Mouse (Mus musculus): ENCODE results near the gene Elp5. TPM values are rescaled to one million over a fixed set of nuclear protein-coding genes. Genes with fewer than 3 reads are reported as not detected.

Gene Elp5
- polyA plus RNA-seq, 1 experiment from 2014 or later = 144 TPM

DNA sequence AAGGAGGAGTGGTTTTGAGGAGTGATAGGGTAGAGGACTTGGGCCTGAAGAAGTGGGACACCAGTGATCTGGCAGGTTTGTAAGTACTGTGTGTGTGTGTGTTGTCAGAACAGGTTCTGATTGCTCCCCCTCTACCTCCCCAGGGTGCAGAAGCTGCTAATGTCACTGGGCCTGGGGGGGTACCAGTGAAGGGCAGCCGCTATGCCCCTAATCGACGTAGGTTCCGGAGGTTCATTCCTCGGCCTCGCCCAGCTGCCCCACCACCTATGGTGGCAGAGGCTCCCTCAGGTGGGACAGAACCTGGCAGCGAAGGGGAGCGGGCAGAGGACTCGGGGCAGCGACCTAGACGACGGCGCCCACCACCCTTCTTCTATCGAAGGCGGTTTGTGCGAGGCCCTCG is 42.6 kb downstream of the Elp5 start:
- no peak for DNase-seq (ENCODE audit: low spot score)
- H3K4me3 ChIP-seq (ENCODE audit: low read depth, low read length) = no peak overlapping the region
- peaks cover 28% of the 10 kb centered on the region for H3K27me3 ChIP-seq (ENCODE audit: control insufficient read depth, insufficient read depth, low read length)
- no peak overlapping the region for H3K27ac ChIP-seq (ENCODE audit: low read depth, low read length)
- H3K4me1 ChIP-seq (replicated peaks; ENCODE audit: control insufficient read depth, insufficient read depth, low read length) = peaks cover 10% of the 10 kb centered on the region
- no peak for ATAC-seq (replicated peaks; ENCODE audit: low FRiP score)
- WGBS = 91% methylated on average over 17 of the region's 17 CpGs
- H3K36me3 ChIP-seq (ENCODE audit: control insufficient read depth, insufficient read depth, low read length) = no peaks in the 10 kb centered on the region
- H3K9me3 ChIP-seq (ENCODE audit: control insufficient read depth, low read length) = no peaks in the 10 kb centered on the region
- no peak overlapping the region for H3K4me2 ChIP-seq (ENCODE audit: low read depth, low read length, severe bottlenecking)
- no peak overlapping the region for H3K9ac ChIP-seq (ENCODE audit: low read length)

DNA sequence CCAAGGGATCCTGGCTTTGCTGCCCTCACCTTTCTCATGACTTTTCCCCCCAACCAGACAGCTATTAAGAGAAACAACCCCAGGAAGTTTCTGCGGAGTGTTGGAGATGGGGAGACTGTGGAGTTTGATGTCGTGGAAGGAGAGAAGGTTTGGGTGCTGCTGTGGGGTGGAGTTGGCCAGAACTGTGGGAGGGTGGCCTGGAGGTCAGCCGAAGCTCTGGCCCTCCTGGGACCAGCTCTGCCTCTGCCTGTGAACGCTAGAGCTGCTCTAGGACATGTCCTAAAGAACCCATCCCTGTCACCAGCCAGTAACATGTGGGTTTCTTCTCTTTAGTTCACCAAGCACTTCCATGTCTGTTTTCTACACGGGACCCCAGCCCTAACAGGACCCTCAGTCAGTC is 43.1 kb downstream of the Elp5 start:
- Histone ChIP-seq H3K9ac (ENCODE audit: low read length) (no peak overlapping the region), H3K4me1 (replicated peaks; ENCODE audit: control insufficient read depth, insufficient read depth, low read length) (peaks cover 12% of the 10 kb centered on the region), H3K27me3 (ENCODE audit: control insufficient read depth, insufficient read depth, low read length) (peaks cover 30% of the 10 kb centered on the region), H3K36me3 (ENCODE audit: control insufficient read depth, insufficient read depth, low read length) (no peaks in the 10 kb centered on the region), H3K27ac (ENCODE audit: low read depth, low read length) (no peak overlapping the region), H3K4me2 (ENCODE audit: low read depth, low read length, severe bottlenecking) (no peak overlapping the region), H3K9me3 (ENCODE audit: control insufficient read depth, low read length) (no peaks in the 10 kb centered on the region), H3K4me3 (ENCODE audit: low read depth, low read length) (no peak overlapping the region)
- 60% methylated on average over 5 of the region's 5 CpGs for WGBS
- no peak for ATAC-seq (replicated peaks; ENCODE audit: low FRiP score)
- DNase-seq (ENCODE audit: low spot score) = no peak

DNA sequence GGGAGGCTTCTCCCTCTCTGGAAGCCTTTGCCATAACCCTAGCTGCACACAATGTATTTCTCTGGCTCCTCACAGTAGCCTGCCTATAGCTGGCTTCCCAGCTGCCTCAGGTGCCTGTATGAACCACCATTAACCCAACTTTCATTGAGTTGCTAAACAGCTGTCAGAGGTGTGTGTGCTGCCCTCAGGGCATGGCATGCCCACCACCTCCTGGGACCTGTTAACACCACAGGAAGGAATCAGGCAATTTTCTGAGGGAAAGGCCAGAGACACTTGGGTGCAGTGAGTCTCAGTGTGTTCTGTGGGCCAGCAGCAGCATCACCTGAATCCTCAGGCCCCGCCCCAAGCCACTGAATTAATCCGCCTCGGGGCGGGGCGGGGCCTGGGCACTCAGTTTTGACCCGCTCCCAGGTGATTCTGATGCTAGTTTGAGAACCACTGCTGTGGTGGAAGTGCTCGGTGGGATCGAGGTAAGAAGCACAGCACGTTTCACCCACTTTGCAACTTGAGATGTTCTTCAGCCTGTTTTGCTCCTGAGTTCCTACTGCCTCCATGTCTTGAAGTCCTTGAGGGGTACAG is 43.8 kb downstream of the Elp5 start:
- H3K27ac ChIP-seq (ENCODE audit: low read depth, low read length) = no peak overlapping the region
- H3K9me3 ChIP-seq (ENCODE audit: control insufficient read depth, low read length) = no peaks in the 10 kb centered on the region
- peaks cover 12% of the 10 kb centered on the region for H3K4me1 ChIP-seq (replicated peaks; ENCODE audit: control insufficient read depth, insufficient read depth, low read length)
- no peaks in the 10 kb centered on the region for H3K36me3 ChIP-seq (ENCODE audit: control insufficient read depth, insufficient read depth, low read length)
- WGBS = 25% methylated on average over 9 of the region's 9 CpGs
- DNase-seq (ENCODE audit: low spot score) (no peak), ATAC-seq (replicated peaks; ENCODE audit: low FRiP score) (no peak)
- H3K27me3 ChIP-seq (ENCODE audit: control insufficient read depth, insufficient read depth, low read length) = peaks cover 30% of the 10 kb centered on the region
- no peak overlapping the region for H3K4me3 ChIP-seq (ENCODE audit: low read depth, low read length)
- H3K4me2 ChIP-seq (ENCODE audit: low read depth, low read length, severe bottlenecking) = no peak overlapping the region
- H3K9ac ChIP-seq (ENCODE audit: low read length) = no peak overlapping the region

DNA sequence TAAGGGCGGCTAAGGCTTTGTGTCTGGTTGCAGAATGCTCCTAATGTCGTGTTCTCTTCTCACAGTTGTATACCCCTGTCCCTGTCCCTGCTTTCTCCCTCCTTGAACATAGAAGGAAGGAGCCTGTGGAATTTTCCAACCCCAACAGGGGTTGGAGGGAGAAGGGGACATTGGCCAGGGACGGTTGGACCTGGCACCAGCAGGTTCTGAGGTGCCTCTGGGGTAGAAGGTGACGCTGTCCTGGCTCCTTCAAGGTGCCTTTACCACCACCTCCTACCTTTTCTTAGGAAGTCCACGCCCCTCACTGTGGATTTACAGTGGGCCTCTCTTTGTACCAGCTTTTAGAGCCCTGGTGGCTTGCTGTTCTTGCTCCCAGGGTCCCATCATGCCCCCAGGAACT is 44.5 kb downstream of the Elp5 start:
- peaks cover 12% of the 10 kb centered on the region for H3K4me1 ChIP-seq (replicated peaks; ENCODE audit: control insufficient read depth, insufficient read depth, low read length)
- DNase-seq (ENCODE audit: low spot score) (no peak), ATAC-seq (replicated peaks; ENCODE audit: low FRiP score) (no peak)
- H3K9me3 ChIP-seq (ENCODE audit: control insufficient read depth, low read length) = no peaks in the 10 kb centered on the region
- peaks cover 30% of the 10 kb centered on the region for H3K27me3 ChIP-seq (ENCODE audit: control insufficient read depth, insufficient read depth, low read length)
- H3K27ac ChIP-seq (ENCODE audit: low read depth, low read length) = no peak overlapping the region
- H3K4me3 ChIP-seq (ENCODE audit: low read depth, low read length) = no peak overlapping the region
- WGBS = 72% methylated on average over 5 of the region's 5 CpGs
- H3K9ac ChIP-seq (ENCODE audit: low read length) = no peak overlapping the region
- no peaks in the 10 kb centered on the region for H3K36me3 ChIP-seq (ENCODE audit: control insufficient read depth, insufficient read depth, low read length)
- no peak overlapping the region for H3K4me2 ChIP-seq (ENCODE audit: low read depth, low read length, severe bottlenecking)

DNA sequence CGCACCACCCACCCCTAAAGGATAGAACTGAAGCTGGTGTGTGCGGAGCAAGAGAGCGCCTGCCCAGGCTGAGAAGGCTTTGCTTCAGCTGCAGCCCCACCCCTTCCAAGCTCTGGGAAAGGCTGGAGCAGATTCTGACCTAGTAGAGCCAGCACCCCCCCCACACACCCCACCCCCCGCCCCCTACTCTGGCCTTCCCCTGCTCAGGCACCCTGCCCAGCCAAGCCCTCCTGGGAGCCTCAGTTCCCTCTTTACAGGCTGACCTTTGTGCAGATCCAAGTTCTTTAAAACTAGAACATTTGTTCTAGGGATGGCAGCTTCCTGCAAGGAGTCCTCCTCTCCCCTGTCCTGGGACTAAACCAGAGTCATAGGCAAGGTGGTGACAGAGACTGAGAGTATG is 44.9 kb downstream of the Elp5 start:
- peaks cover 12% of the 10 kb centered on the region for H3K4me1 ChIP-seq (replicated peaks; ENCODE audit: control insufficient read depth, insufficient read depth, low read length)
- 52% methylated on average over 4 of the region's 4 CpGs for WGBS
- peaks cover 30% of the 10 kb centered on the region for H3K27me3 ChIP-seq (ENCODE audit: control insufficient read depth, insufficient read depth, low read length)
- H3K36me3 ChIP-seq (ENCODE audit: control insufficient read depth, insufficient read depth, low read length) = no peaks in the 10 kb centered on the region
- ATAC-seq (replicated peaks; ENCODE audit: low FRiP score) = no peak
- no peaks in the 10 kb centered on the region for H3K9me3 ChIP-seq (ENCODE audit: control insufficient read depth, low read length)
- no peak for DNase-seq (ENCODE audit: low spot score)
- no peak overlapping the region for H3K4me3 ChIP-seq (ENCODE audit: low read depth, low read length)
- no peak overlapping the region for H3K4me2 ChIP-seq (ENCODE audit: low read depth, low read length, severe bottlenecking)
- H3K9ac ChIP-seq (ENCODE audit: low read length) = no peak overlapping the region
- no peak overlapping the region for H3K27ac ChIP-seq (ENCODE audit: low read depth, low read length)

DNA sequence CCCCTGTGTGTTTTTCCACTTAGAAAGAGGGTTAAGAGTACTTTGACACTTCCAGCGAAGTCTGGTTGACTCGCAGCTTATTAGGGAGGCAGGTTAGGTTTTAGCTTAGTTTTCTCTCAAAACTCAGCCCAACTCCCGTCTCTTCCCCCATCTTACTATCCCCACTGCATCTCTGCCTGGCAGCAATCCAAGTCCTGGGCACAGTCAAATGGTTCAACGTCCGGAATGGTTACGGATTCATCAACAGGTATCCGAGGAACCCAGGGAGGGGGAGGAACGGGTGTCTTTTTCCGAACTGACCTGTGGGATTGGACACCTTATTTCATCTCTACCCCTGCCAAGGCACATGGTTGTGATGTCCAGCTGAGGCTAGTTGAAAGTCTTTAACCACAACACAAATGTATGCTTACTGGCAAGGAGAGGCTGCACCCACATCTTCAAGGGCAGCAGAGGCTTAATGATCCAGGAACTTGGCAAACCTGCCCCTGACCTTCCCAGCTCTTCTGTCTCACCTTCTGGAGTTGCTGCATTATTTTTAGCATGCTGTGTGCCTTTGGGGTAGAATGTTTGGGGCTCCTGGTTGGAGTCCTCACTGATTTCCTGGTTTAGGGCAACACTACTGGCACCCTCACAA is 45.5 kb downstream of the Elp5 start:
- peak overlapping the region; percentile 99 for H3K4me2 ChIP-seq (ENCODE audit: low read depth, low read length, severe bottlenecking)
- peaks cover 30% of the 10 kb centered on the region for H3K27me3 ChIP-seq (ENCODE audit: control insufficient read depth, insufficient read depth, low read length)
- no peak overlapping the region for H3K27ac ChIP-seq (ENCODE audit: low read depth, low read length)
- H3K4me3 ChIP-seq (ENCODE audit: low read depth, low read length) = peak overlapping the region; percentile 53
- H3K36me3 ChIP-seq (ENCODE audit: control insufficient read depth, insufficient read depth, low read length) = no peaks in the 10 kb centered on the region
- peak overlapping the region; percentile 68; the same call in 1 of the 2 replicates for H3K9ac ChIP-seq (ENCODE audit: low read length)
- DNase-seq (ENCODE audit: low spot score) = no peak
- peaks cover 12% of the 10 kb centered on the region for H3K4me1 ChIP-seq (replicated peaks; ENCODE audit: control insufficient read depth, insufficient read depth, low read length)
- ATAC-seq (replicated peaks; ENCODE audit: low FRiP score) = no peak
- 43% methylated on average over 9 of the region's 9 CpGs for whole genome bisulfite sequencing
- H3K9me3 ChIP-seq (ENCODE audit: control insufficient read depth, low read length) = no peaks in the 10 kb centered on the region

DNA sequence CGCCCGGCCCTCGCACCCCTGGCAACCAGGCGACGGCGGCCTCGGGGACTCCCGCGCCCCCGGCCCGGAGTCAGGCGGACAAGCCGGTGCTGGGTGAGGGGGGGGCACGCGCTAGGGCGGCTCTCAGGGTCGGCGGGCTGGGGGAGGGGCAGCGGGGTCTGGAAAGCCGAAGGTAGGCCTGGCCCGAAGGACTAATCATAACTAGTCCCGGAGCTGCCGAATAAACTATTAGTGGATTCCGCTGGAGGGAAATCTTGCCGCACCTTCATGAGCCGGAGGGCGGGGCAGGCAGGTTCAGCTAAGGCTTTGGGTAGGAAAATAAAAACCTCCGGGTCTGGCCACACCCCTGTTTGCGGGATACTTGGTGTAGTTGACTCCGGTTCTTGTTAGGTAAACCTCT is 46.2 kb downstream of the Elp5 start:
- Histone ChIP-seq H3K36me3 (ENCODE audit: control insufficient read depth, insufficient read depth, low read length) (no peaks in the 10 kb centered on the region), H3K27ac (ENCODE audit: low read depth, low read length) (no peak overlapping the region), H3K27me3 (ENCODE audit: control insufficient read depth, insufficient read depth, low read length) (peaks cover 30% of the 10 kb centered on the region), H3K4me1 (replicated peaks; ENCODE audit: control insufficient read depth, insufficient read depth, low read length) (peaks cover 12% of the 10 kb centered on the region), H3K9me3 (ENCODE audit: control insufficient read depth, low read length) (no peaks in the 10 kb centered on the region), H3K9ac (ENCODE audit: low read length) (peak overlapping the region; percentile 68), H3K4me3 (ENCODE audit: low read depth, low read length) (peak overlapping the region; percentile 53), H3K4me2 (ENCODE audit: low read depth, low read length, severe bottlenecking) (peak overlapping the region; percentile 99)
- DNase-seq (ENCODE audit: low spot score) = peak; percentile 76
- peak; percentile 45; the same call in 1 of the 2 replicates for ATAC-seq (replicated peaks; ENCODE audit: low FRiP score)
- 2% methylated on average over 18 of the region's 30 CpGs for WGBS

DNA sequence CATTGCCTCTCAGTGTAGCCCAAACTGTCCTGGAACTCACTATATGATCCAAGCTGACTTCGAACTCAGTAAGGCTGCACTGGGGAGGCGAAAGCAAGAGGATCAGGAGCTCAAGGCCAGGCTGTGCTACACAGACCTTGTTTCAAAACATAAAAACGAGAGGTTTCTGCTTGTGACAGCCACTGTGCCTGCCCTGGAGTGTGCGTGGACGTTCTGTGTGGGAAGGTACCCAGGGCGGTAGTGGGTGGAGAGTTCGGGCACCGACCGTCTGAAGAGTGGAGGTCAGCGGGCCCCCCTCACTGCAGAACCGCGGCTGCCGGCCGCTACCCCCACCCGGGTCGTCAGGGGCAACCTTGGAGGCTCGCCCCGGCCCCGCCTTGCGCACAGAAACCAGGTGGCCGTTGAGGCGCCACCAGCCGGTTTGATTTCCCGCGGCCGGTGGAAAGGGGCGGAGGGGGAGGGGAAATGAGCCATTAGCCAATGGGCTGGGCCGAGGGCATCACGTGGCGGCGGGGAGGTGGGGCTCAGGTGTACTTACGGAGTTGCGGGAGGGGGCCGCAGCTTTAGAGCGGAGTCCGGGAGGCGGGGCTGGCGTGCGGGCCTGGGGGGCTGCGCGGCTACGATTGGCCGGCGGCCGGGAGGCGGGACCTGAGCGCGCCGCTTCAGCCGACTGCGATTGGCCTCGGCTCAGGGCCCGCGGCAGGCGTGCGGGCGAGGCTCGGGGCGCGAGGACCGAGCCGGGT is 47.0 kb downstream of the Elp5 start, which contains the start of gene Ybx2:
TSS of gene Ybx2 (plus strand) at position 660 of the 743 bp plus-strand sequence.
- 2% methylated on average over 37 of the region's 62 CpGs for WGBS
- Histone ChIP-seq H3K36me3 (ENCODE audit: control insufficient read depth, insufficient read depth, low read length) (no peaks in the 10 kb centered on the region), H3K4me1 (replicated peaks; ENCODE audit: control insufficient read depth, insufficient read depth, low read length) (peaks cover 12% of the 10 kb centered on the region), H3K4me3 (ENCODE audit: low read depth, low read length) (peak within 1 kb of the TSS; percentile 53), H3K9me3 (ENCODE audit: control insufficient read depth, low read length) (no peaks in the 10 kb centered on the region), H3K4me2 (ENCODE audit: low read depth, low read length, severe bottlenecking) (peak within 1 kb of the TSS; percentile 99), H3K27me3 (ENCODE audit: control insufficient read depth, insufficient read depth, low read length) (peaks cover 30% of the 10 kb centered on the region), H3K27ac (ENCODE audit: low read depth, low read length) (0 out of 2 replicates have a peak within 1 kb of the TSS, but pooled peaks have one; percentile 43), H3K9ac (ENCODE audit: low read length) (peak within 1 kb of the TSS; percentile 68)
- ATAC-seq (replicated peaks; ENCODE audit: low FRiP score) (peak; percentile 91), DNase-seq (ENCODE audit: low spot score) (peak; percentile 96)
